Mouse (Mus musculus) kidney, adult 2 months (tissue): ENCODE measurements around the gene Sema5a.

Experiments used
- CTCF ChIP-seq: fragments of 200-500 bp; conservative IDR thresholded peaks from 2 replicates; pipeline ENCODE4 v1.5.1; 2011; ENCODE audit warnings: low read depth, mild to moderate bottlenecking, control low read depth, low read length, moderate library complexity, mixed read lengths; ENCODE audit not compliant: insufficient read depth, insufficient read length
- POLR2A ChIP-seq: fragments of 200-500 bp; IDR thresholded peaks from one replicate; pipeline ENCODE4 v1.6.1; 2011; ENCODE audit warnings: low read depth, low read length, control low read depth

- TF ChIP-seq POLR2A: no peak
- TF ChIP-seq CTCF: no peak
These were observed 51.9 kb downstream of the Sema5a start for GRCm38 (mm10) chr15:32296523-32296922.
